Mouse (Mus musculus): ENCODE data around the gene Rpl34. TPM values are rescaled to one million over a fixed set of nuclear protein-coding genes. Genes with fewer than 3 reads are reported as not detected.

Rpl34 gene
- polyA plus RNA-seq, 1 experiment from 2014 or later: 961 TPM

- H3K36me3 ChIP-seq (replicated peaks): no peaks in the 10 kb centered on the region
- H3K4me3 ChIP-seq: no peak overlapping the region
- H3K9me3 ChIP-seq: no peaks in the 10 kb centered on the region
- no peak overlapping the region for H3K27ac ChIP-seq (replicated peaks)
- WGBS: 87% methylated on average over 2 of the region's 2 CpGs
- peaks cover 10% of the 10 kb centered on the region; the same call in 1 of the 2 replicates for H3K4me1 ChIP-seq
- DNase-seq (ENCODE audit: low spot score): no peak
- no peaks in the 10 kb centered on the region for H3K27me3 ChIP-seq (replicated peaks; ENCODE audit: low read depth, poor library complexity, severe bottlenecking)
Observed at GRCm38 (mm10) chr3:130681226-130681625, 49.0 kb downstream of the Rpl34 start.

DNA sequence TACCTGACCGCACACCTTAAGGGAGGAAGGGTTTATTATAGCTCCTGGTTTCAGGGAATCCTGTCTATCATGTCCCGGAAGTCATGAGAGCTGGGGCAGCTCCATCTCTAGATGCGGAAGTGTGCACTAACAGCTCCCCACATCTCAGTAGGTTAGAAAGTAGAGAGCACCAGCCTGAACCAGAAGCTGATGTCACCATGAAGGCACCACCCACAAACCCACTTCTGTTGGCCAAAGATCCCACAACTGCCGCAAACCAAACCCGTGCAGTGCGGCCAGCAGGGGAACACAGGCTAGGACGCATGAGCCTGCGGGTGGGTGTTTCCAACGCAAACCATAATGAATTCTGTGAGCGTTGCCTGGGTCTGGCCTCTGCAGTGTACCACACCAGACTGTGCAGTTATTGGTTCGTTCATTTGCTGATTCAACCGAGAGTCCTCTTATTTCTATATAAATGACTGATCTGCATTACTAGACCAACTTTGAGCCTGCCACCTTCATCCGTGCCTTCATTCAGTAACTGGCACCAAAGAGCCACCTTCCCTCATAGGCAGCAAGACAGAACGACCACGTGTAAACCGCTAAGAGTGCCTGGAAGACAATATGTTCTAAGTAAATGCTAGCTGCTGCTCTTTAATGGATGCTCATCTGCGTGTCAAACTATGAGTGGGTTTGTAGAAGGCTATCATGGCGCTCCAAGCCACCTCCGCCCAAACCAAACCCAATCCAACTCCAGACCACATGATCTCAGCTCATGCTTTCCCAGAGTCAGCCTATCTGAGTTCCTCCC, 52.3 kb downstream of the Rpl34 start:
- 92% methylated on average over 19 of the region's 19 CpGs for WGBS
- no peak for DNase-seq (ENCODE audit: low spot score)
- H3K9me3 ChIP-seq: no peaks in the 10 kb centered on the region
- H3K4me3 ChIP-seq: no peak overlapping the region
- H3K4me1 ChIP-seq: peaks cover 12% of the 10 kb centered on the region
- H3K36me3 ChIP-seq (replicated peaks): no peaks in the 10 kb centered on the region
- H3K27me3 ChIP-seq (replicated peaks; ENCODE audit: low read depth, poor library complexity, severe bottlenecking): no peaks in the 10 kb centered on the region
- H3K27ac ChIP-seq (replicated peaks): no peak overlapping the region

Other genes starting within 250 kb of the Rpl34 start
- gene Etnppl, start 113.0 kb downstream of the Rpl34 start, polyA plus RNA-seq (2016; fragmentation: Nextera tagmentation; extraction: Ambion mirVana): 0.15 TPM in 1 of 2 replicates, not detected in the other
- 314 TPM in 2 replicates for gene Ostc, start 21.0 kb downstream of the Rpl34 start, polyA plus RNA-seq (2016; fragmentation: Nextera tagmentation; extraction: Ambion mirVana)

Data from embryonic facial prominence, embryonic 10.5 days (tissue).